Mouse (Mus musculus) olfactory bulb, adult 2 months (tissue): Measurements from ENCODE around the gene Cyp1a2.

ENCODE experiments used
- CTCF ChIP-seq: fragments of 200-500 bp; IDR thresholded peaks from 2 replicates; pipeline ENCODE4 v1.5.1; 2012; ENCODE audit warnings: low read depth, mild to moderate bottlenecking, low read length, moderate library complexity; ENCODE audit not compliant: insufficient read depth
- POLR2A ChIP-seq: fragments of 200-500 bp; IDR thresholded peaks from 2 replicates; pipeline ENCODE4 v1.6.1; 2012; ENCODE audit warnings: mild to moderate bottlenecking, low read depth, low read length, moderate library complexity; ENCODE audit not compliant: insufficient read depth

DNA sequence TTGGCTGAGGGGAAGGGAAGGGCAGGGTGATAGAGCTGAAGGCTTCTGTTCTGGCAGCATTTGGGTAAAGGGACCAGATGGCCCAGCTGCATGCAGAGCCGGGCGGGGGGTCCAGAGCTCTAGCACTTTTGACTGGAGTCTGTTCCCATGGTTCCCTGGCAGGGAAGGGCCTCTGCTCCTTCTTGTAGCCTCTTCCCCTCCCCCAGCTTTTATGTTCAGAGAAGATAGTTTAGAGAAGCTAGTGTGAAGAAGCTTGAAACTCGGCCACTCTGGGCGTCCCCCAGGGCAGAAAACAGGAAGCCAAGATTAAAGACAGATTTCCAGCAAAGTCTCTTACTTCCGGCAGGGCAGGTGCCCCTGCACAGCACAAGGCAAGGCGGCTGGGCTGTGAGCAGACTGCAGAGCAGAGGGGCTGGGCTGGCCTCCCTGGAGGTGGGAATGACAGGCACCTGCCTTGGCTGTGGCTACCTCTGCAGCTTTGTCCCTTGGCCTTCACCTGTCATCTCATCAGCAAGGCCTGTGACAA is 32.7 kb downstream of the Cyp1a2 start:
- no peak for TF ChIP-seq POLR2A
- TF ChIP-seq CTCF: no peak
